Mouse (Mus musculus) retina, postnatal 1 day (tissue): ENCODE results near the gene 1110032A03Rik.

ENCODE experiments used
- DNase-seq: peaks from one replicate; pipeline ENCODE4 v3.0.0-alpha.2; 2012

The 1110032A03Rik gene

GRCm38 (mm10) chr9:50768107-50769002, 7.0 kb downstream of the 1110032A03Rik start, which contains the start of gene Fdxacb1:
TSS of gene Fdxacb1 (plus strand) at chr9:50768236.
- peak; percentile 99 for DNase-seq

GRCm38 (mm10) chr9:50767531-50768106, 7.7 kb downstream of the 1110032A03Rik start:
- no peak for DNase-seq

- peak; percentile 52 for DNase-seq
Observed at GRCm38 (mm10) chr9:50763331-50763730, 12.0 kb downstream of the 1110032A03Rik start.

GRCm38 (mm10) chr9:50761520-50762243, 13.6 kb downstream of the 1110032A03Rik start:
- DNase-seq, result no peak

GRCm38 (mm10) chr9:50756711-50757110, 18.6 kb downstream of the 1110032A03Rik start:
- no peak for DNase-seq

- DNase-seq, result no peak
Observed at GRCm38 (mm10) chr9:50753947-50754346, 21.4 kb downstream of the 1110032A03Rik start.

GRCm38 (mm10) chr9:50752784-50753615, 22.3 kb downstream of the 1110032A03Rik start:
- no peak for DNase-seq

GRCm38 (mm10) chr9:50752054-50752602, 23.2 kb downstream of the 1110032A03Rik start, which contains the start of gene Hspb2:
TSS of gene Hspb2 (minus strand) at chr9:50752354.
- no peak for DNase-seq

GRCm38 (mm10) chr9:50751323-50751722, 24.0 kb downstream of the 1110032A03Rik start, which contains the start of gene Cryab:
TSS of gene Cryab (plus strand) at chr9:50751325.
- no peak for DNase-seq

GRCm38 (mm10) chr9:50750706-50751105, 24.6 kb downstream of the 1110032A03Rik start:
- no peak for DNase-seq

- peak; percentile 56 for DNase-seq
Observed at GRCm38 (mm10) chr9:50746214-50746677, 29.1 kb downstream of the 1110032A03Rik start, which contains the start of gene 2310030G06Rik. TSS of gene 2310030G06Rik (minus strand) at chr9:50746536.

- no peak for DNase-seq
Observed at GRCm38 (mm10) chr9:50745806-50746205, 29.5 kb downstream of the 1110032A03Rik start.

- DNase-seq, result no peak
Observed at GRCm38 (mm10) chr9:50742744-50743143, 32.6 kb downstream of the 1110032A03Rik start.

- no peak for DNase-seq
Observed at GRCm38 (mm10) chr9:50742261-50742660, 33.1 kb downstream of the 1110032A03Rik start.

GRCm38 (mm10) chr9:50740867-50741784, 34.2 kb downstream of the 1110032A03Rik start:
- no peak for DNase-seq

- peak; percentile 96 for DNase-seq
Observed at GRCm38 (mm10) chr9:50738914-50739870, 36.1 kb downstream of the 1110032A03Rik start, which contains the start of gene Dixdc1. TSS of gene Dixdc1 (minus strand) at chr9:50739517.

- DNase-seq, result peak; percentile 82
Observed at GRCm38 (mm10) chr9:50734989-50735388, 40.3 kb downstream of the 1110032A03Rik start.

GRCm38 (mm10) chr9:50732560-50732959, 42.8 kb downstream of the 1110032A03Rik start:
- no peak for DNase-seq

- DNase-seq, result no peak
Observed at GRCm38 (mm10) chr9:50729600-50729999, 45.7 kb downstream of the 1110032A03Rik start.
